Mouse (Mus musculus) kidney, adult 2 months (tissue): ENCODE measurements at regions not wholly inside any gene's neighbourhood (a gene's known extent, or its start where the extent isn't known, plus 50 kb on each side); places are given as distances from the start of the nearest gene placed in this dataset.

Experiments used
- DNase-seq: peaks from one replicate; pipeline ENCODE4 v3.0.0; 2021
- H3K27ac ChIP-seq: fragments of 200-500 bp; 2 replicates; pipeline ENCODE4 v1.5.1; 2012; ENCODE audit warnings: low read depth, low read length, control low read depth, inconsistent platforms; ENCODE audit not compliant: insufficient read depth
- H3K27me3 ChIP-seq: fragments of 200-500 bp; replicated peaks from 2 replicates; pipeline ENCODE4 v1.6.1; 2012; ENCODE audit warnings: mild to moderate bottlenecking, moderate library complexity, low read length, inconsistent platforms; ENCODE audit not compliant: control insufficient read depth, insufficient read depth
- H3K36me3 ChIP-seq: fragments of 200-500 bp; 2 replicates; pipeline ENCODE4 v1.6.1; 2012; ENCODE audit warnings: mild to moderate bottlenecking, moderate library complexity, low read length, inconsistent platforms; ENCODE audit not compliant: control insufficient read depth, insufficient read depth
- H3K4me1 ChIP-seq: fragments of 200-500 bp; 2 replicates; pipeline ENCODE4 v1.6.1; 2011; ENCODE audit warnings: low read length; ENCODE audit not compliant: control insufficient read depth, insufficient read depth
- H3K4me3 ChIP-seq: fragments of 200-500 bp; 2 replicates; pipeline ENCODE4 v1.5.1; 2011; ENCODE audit warnings: mild to moderate bottlenecking, low read depth, low read length, control low read depth; ENCODE audit not compliant: insufficient read depth
- CTCF ChIP-seq: fragments of 200-500 bp; conservative IDR thresholded peaks from 2 replicates; pipeline ENCODE4 v1.5.1; 2011; ENCODE audit warnings: low read depth, mild to moderate bottlenecking, control low read depth, low read length, moderate library complexity, mixed read lengths; ENCODE audit not compliant: insufficient read depth, insufficient read length
- POLR2A ChIP-seq: fragments of 200-500 bp; IDR thresholded peaks from one replicate; pipeline ENCODE4 v1.6.1; 2011; ENCODE audit warnings: low read depth, low read length, control low read depth
- WGBS: fragments of 180-500 bp; shearing (Covaris S2); methylation state at CpG from one replicate; pipeline ENCODE4 v1.1.7; 2018; 5-methylcytosine and 5-hydroxymethylcytosine counted together

GRCm38 (mm10) chr4:80442711-80443110 is 391.2 kb upstream of the Tyrp1 start:
- no peak overlapping the region for H3K27ac ChIP-seq
- H3K4me3 ChIP-seq = no peak overlapping the region
- no peaks in the 10 kb centered on the region for H3K4me1 ChIP-seq
- H3K36me3 ChIP-seq = no peaks in the 10 kb centered on the region
- no peak for DNase-seq
- H3K27me3 ChIP-seq = no peaks in the 10 kb centered on the region
- no peak for TF ChIP-seq POLR2A
- no peak for TF ChIP-seq CTCF
- 25% methylated on average over 4 of the region's 4 CpGs for WGBS

GRCm38 (mm10) chr4:80463615-80464014 is 370.3 kb upstream of the Tyrp1 start:
- no peak overlapping the region for H3K4me3 ChIP-seq
- H3K27ac ChIP-seq = no peak overlapping the region
- TF ChIP-seq POLR2A = no peak
- TF ChIP-seq CTCF = 0 out of 2 replicates have a peak, but pooled peaks have one; percentile 10
- no peaks in the 10 kb centered on the region for H3K27me3 ChIP-seq
- H3K36me3 ChIP-seq = no peaks in the 10 kb centered on the region
- H3K4me1 ChIP-seq = no peaks in the 10 kb centered on the region
- DNase-seq = no peak
- 80% methylated on average over 1 of the region's 1 CpGs for WGBS

GRCm38 (mm10) chr4:80475736-80476478 is 358.0 kb upstream of the Tyrp1 start:
- WGBS = 80% methylated on average over 4 of the region's 4 CpGs
- no peak overlapping the region for H3K4me3 ChIP-seq
- no peaks in the 10 kb centered on the region for H3K27me3 ChIP-seq

DNA sequence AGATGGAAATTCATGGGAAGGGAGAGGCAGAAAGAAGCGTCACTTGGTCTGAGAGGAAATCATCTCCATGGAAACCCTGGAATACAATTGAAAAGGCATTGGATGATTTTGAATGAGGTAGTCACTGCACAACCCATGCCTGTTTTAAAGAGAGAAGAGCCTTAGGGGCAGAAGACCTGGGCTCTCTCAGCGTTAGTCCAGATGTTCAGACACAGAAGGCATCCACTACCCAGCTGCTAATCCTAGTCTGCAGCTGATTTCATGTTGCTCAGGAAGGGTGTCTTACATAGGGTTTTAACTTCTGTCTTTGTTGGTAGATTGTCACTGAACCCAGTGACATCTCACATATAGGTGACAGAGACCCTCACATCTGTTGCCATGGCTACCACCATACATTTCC is 318.8 kb upstream of the Tyrp1 start:
- H3K27me3 ChIP-seq = no peaks in the 10 kb centered on the region
- TF ChIP-seq CTCF (no peak), POLR2A (no peak)
- no peak for DNase-seq
- H3K36me3 ChIP-seq = no peaks in the 10 kb centered on the region
- no peak overlapping the region for H3K27ac ChIP-seq
- H3K4me1 ChIP-seq = peaks cover 3% of the 10 kb centered on the region; the same call in 1 of the 2 replicates
- WGBS = 65% methylated on average over 2 of the region's 2 CpGs
- no peak overlapping the region for H3K4me3 ChIP-seq

More at GRCm38 (mm10) chr4:80475736-80476478, 358.0 kb upstream of the Tyrp1 start:
- Histone ChIP-seq H3K36me3 (no peaks in the 10 kb centered on the region), H3K4me1 (no peaks in the 10 kb centered on the region), H3K27ac (no peak overlapping the region)
- TF ChIP-seq POLR2A (no peak), CTCF (no peak)
- no peak for DNase-seq

GRCm38 (mm10) chr4:80517476-80518285 is 316.2 kb upstream of the Tyrp1 start:
- Histone ChIP-seq H3K4me1 (peaks cover 3% of the 10 kb centered on the region; the same call in 1 of the 2 replicates), H3K27ac (no peak overlapping the region), H3K36me3 (no peaks in the 10 kb centered on the region), H3K4me3 (no peak overlapping the region), H3K27me3 (no peaks in the 10 kb centered on the region)
- TF ChIP-seq POLR2A (no peak), CTCF (0 out of 2 replicates have a peak, but pooled peaks have one; percentile 28)
- 20% methylated on average over 12 of the region's 12 CpGs for WGBS
- peak; percentile 22 for DNase-seq

DNA sequence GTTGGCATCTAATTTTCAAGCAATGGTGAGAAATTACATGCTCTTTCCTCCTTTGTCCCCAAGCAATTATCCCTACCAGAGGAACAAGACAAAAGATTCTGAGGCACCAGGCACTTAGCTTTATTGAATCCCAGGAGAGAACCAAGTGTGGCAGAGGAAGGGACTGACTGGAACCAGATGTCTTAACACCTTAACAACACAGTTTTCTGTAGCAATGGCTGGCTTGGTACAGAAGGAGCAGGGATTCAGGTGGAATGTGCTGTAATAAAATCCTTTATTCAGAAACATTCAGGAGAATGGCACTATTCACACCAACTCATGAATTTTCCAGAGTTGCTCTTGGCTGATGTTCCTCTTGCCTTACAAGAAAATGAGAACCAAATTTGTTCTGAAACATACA is 315.3 kb upstream of the Tyrp1 start:
- TF ChIP-seq POLR2A = no peak
- TF ChIP-seq CTCF = no peak
- H3K27me3 ChIP-seq = no peaks in the 10 kb centered on the region
- no peak overlapping the region for H3K4me3 ChIP-seq
- H3K27ac ChIP-seq = no peak overlapping the region
- H3K36me3 ChIP-seq = no peaks in the 10 kb centered on the region
- H3K4me1 ChIP-seq = peaks cover 3% of the 10 kb centered on the region; the same call in 1 of the 2 replicates
- no peak for DNase-seq

GRCm38 (mm10) chr4:80539854-80540253 is 294.1 kb upstream of the Tyrp1 start:
- H3K4me3 ChIP-seq = no peak overlapping the region
- 88% methylated on average over 4 of the region's 4 CpGs for WGBS
- TF ChIP-seq POLR2A (no peak), CTCF (no peak)

DNA sequence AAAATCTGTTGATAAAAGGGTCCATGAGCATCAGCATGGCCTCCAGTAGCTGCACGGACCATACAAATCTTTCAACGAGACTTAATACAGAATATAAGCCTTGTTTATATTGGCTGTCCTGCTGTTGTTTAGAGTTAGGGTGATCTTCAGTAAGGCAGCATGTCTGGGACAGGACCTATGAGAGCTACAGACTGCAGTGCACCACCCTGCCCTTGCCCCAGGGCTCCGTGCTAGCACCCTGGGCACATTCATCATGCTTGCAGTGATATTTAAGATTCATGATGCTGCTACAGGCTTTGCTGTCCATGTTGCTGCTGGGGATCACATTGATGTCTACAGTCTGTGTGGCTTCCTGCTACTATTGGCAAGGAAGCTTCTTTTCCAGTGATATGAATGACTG is 288.8 kb upstream of the Tyrp1 start:
- H3K27ac ChIP-seq = no peak overlapping the region
- no peak overlapping the region for H3K4me3 ChIP-seq
- DNase-seq = no peak
- no peak for TF ChIP-seq POLR2A
- no peak for TF ChIP-seq CTCF
- WGBS = 65% methylated on average over 3 of the region's 3 CpGs
- no peaks in the 10 kb centered on the region for H3K36me3 ChIP-seq
- H3K27me3 ChIP-seq = no peaks in the 10 kb centered on the region
- H3K4me1 ChIP-seq = no peaks in the 10 kb centered on the region

More at GRCm38 (mm10) chr4:80539854-80540253, 294.1 kb upstream of the Tyrp1 start:
- no peak overlapping the region for H3K27ac ChIP-seq
- no peaks in the 10 kb centered on the region for H3K4me1 ChIP-seq
- DNase-seq = no peak
- H3K36me3 ChIP-seq = no peaks in the 10 kb centered on the region
- no peaks in the 10 kb centered on the region for H3K27me3 ChIP-seq
